Mouse (Mus musculus): ENCODE data around the gene Ntan1.
"Not testable (repeated sequence)": the region's sequence is repeated elsewhere in the genome, so short reads cannot be mapped to it uniquely, and the experiment has no call there.

Gene Ntan1

DNA sequence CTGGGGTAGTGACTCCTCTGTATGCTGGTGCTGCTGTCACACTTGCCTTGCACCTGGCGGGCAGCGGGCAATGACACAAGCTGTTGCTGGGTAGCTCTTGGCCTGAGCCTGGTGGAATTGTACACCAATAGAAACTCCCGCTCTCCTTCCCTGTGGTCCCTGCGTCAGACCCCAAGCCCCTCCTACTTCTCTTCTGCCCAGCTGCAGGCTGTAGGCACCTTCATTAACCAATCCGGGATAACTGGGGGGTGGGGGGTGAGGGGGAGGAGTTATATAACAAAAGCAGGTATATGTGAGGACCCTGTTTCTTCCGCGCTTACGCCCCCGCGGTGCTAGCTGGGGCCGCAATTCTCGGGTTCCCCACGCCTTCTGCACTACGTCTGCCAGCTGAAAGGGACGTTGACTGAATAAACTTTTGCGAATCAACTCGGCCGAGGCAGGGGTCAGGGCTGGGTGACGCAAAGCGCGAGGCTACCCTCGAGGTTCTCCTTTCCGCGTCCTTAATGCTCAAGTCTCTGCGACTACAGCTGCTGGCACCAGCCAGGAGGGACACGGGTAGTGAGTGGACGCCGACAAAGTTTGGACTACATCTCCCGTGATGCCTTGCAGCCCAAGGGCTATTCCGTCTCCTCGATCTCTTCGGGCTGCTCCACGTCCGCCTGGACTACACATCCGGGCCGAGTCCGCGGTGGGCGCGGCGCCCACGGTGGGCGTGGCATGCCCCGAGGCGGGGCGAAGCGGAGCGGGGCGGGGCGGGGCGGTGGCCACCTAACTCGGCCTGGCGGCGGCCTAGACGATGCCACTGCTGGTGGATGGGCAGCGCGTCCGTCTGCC lies at the start of gene Ntan1:
Ntan1 (plus strand) TSS at position 286 of the 834 bp plus-strand sequence.
- DNase-seq (ENCODE audit: low read depth, low spot score) = peak; percentile 92

DNA sequence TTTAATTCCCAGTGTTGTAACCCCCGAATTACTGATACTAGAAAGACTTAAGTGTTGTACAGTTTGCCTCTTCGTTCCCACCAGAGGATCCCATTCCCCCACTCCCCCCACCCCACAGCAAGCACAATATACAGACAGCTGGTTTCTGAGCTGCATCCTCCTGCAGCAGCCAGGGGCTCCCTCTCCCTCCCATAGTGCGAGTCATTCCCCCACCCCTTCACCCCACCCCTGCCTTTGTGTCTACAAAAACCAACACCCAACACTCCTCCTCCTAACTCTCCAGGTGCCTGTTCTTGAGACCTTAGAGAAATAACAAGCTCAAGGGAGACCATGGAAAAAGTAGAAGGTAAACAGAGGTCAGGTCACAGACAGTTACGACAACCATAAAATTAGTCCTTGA lies 47.0 kb upstream of the Ntan1 start:
- not testable (repeated sequence) for DNase-seq (ENCODE audit: low read depth, low spot score)

DNA sequence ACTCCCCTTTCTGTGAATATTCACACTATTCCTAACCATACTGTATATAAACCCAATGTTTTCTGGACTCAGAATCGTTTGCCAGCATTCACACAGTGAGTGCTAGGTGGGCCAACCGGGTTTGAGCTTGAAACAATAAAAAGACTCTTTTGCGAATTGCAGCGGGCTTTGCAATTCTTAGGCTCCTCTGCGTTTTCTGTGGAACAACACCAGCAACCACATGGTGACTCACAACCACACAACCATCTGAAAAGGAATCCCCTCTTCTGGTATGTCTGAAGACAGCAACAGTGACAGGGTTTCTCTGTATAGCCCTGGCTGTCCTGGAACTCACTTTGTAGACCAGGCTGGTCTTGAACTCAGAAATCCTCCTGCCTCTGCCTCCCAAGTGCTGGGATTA lies 46.6 kb upstream of the Ntan1 start:
- DNase-seq (ENCODE audit: low read depth, low spot score) = not testable (repeated sequence)

DNA sequence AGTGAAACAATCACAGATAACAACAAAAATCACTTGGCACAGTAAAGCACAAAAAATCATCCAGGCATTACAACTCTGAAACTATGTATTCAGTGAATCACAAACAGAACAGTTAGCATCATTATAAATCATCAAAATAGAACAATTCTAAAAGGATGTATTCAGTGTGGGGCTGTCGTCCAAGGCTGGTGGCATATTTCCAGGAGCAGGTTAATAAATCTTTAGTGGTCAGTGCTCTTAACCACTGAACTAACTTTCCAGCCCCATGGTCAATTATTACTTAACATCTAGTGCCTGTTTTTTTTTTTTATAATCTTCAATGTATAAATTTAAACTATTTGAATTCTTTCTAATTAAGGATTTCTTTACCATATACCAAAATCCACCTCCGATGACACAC lies 44.6 kb upstream of the Ntan1 start:
- DNase-seq (ENCODE audit: low read depth, low spot score) = not testable (repeated sequence)

DNA sequence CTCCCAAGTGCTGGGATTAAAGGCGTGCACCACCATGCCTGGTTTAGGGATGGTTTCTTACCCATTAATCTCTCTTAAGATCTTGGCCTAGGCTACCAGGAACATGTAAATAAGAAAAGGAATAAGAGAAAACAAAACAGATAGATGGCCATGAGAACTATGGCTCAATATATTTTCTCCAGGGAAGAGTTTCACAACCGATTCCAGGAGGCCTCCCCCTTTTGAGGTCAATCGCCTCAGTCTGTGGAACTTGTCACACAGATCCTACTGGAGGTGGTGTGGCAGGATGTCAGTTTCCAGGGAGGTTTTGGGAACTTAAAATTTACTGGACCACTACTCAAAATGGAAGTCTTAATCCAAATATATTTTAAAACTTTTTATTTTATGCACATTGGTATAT lies 44.0 kb upstream of the Ntan1 start:
- not testable (repeated sequence) for DNase-seq (ENCODE audit: low read depth, low spot score)

GRCm38 (mm10) chr16:13780353-13781036 lies 38.1 kb upstream of the Ntan1 start, which contains the start of gene Rrn3:
Rrn3 (plus strand) TSS chr16:13780708.
- peak; percentile 79 for DNase-seq (ENCODE audit: low read depth, low spot score)

- no peak for DNase-seq (ENCODE audit: low read depth, low spot score)
Measured at GRCm38 (mm10) chr16:13781216-13781615, 37.4 kb upstream of the Ntan1 start.

- no peak for DNase-seq (ENCODE audit: low read depth, low spot score)
Measured at GRCm38 (mm10) chr16:13785932-13786331, 32.7 kb upstream of the Ntan1 start.

DNA sequence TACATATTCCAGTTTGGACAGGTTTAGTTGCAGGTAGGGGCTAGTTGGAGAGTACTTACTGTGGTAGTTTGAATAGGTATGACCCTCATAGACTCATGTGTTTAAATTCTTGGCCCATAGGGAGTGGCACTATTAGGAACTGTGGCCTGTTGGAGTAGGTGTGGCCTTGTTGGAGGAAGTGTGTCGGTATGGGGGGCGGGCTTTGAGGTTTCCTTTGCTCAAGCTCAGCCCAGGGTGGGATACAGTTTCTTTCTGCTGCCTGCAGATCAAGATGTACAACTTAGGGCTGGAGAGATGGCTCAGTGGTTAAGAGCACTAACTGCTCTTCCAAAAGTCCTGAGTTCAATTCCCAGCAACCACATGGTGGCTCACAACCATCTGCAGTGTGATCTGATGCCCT lies 25.2 kb upstream of the Ntan1 start:
- DNase-seq (ENCODE audit: low read depth, low spot score) = not testable (repeated sequence)

GRCm38 (mm10) chr16:13796746-13797175 lies 21.9 kb upstream of the Ntan1 start:
- no peak for DNase-seq (ENCODE audit: low read depth, low spot score)

DNA sequence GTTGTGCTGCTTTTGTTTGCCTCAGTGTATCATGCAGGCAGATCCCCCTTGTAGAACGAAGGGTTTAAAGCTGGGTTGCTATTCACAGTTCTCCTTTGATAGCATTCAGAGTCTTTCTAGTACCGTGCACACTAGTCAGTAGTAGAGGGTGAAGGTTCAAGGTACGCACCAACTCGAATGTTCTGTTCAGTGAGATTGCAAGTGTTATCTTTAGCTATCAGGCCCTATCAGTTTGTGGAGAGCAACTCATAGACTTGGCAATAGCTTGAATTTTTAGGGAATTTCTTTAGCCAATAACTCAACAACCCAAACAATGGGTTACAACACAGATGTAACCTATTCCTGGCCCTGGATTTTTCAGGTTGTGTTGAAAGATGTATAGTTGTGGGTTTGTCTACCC lies 17.4 kb upstream of the Ntan1 start:
- no peak for DNase-seq (ENCODE audit: low read depth, low spot score)

DNA sequence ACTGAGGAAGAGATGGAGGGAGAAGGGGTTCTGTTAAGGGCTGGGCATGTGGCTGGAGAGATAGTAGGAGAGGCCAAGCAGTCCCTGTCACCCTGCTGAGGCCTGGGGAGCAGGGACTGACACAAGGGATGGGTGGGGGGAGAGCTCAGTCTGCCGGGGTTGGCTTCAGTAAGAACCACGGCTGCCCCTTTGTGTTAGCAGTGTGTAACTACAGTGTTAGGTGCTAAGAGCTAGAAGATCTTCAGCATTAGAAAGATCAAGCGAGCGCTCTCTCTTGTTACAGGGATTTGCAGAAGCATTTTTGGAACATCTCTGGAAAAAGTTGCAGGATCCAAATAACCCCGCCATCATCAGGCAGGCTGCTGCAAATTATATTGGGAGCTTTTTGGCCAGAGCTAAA lies 14.0 kb upstream of the Ntan1 start:
- no peak for DNase-seq (ENCODE audit: low read depth, low spot score)

GRCm38 (mm10) chr16:13807616-13808015 lies 11.0 kb upstream of the Ntan1 start:
- DNase-seq (ENCODE audit: low read depth, low spot score) = no peak

GRCm38 (mm10) chr16:13808410-13808809 lies 10.2 kb upstream of the Ntan1 start:
- no peak for DNase-seq (ENCODE audit: low read depth, low spot score)

DNA sequence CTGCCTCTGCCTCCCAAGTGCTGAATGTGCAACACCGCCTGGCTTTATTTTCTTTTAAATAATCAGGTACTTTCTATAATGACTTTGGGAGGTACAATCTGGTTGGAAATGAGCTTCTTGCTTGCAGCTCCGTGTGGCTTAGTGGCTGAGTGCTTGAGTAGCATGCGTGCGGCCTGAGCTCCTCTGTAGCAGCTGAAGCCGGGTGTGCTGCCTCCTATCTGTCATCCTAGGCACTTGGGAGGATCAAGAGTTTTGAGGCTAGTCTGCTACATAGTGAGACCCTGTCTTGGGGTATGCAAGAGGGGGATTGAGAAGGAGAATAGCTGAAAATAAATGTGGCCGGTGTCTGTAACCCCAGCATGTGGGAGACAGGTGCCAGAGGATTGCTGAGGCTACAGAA lies 6.5 kb upstream of the Ntan1 start:
- DNase-seq (ENCODE audit: low read depth, low spot score) = no peak

DNA sequence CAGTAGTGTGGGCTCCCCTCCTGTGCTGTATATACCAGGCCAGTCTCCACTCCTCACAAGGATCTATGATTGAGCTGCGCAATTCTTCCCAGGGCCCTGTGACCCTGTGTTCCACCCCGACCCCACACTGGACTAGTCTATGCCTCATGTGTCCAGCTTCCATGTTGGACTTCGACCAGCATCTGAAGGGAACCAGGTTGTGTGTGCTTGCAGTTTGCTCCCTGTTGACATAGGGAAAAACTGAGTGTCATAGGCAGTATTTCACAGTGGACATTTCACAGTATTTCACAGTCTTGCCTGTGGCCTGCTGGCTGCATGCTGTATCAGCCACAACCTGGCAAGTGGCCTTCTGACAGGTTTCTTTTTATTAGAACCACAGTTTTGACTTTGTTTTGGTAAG lies 5.4 kb upstream of the Ntan1 start:
- no peak for DNase-seq (ENCODE audit: low read depth, low spot score)

DNA sequence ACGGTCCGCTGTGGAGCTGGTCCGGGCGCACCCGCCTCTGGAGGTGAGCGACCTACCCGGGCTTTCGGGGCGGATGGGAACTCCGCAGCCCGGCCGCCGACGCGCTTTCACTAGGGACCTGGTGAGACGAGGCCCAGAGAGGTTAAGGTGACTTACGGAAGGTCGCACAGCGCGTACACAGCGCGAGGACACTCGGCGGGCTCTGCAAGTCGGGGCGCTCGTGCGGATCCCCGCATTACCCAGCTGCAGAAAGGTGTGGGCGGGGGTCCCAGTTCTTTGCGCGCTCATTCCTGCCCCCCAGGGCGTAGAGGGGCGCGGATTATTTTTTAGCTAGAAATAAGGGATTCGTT lies 724 bp downstream of the Ntan1 start:
- no peak for DNase-seq (ENCODE audit: low read depth, low spot score)

DNA sequence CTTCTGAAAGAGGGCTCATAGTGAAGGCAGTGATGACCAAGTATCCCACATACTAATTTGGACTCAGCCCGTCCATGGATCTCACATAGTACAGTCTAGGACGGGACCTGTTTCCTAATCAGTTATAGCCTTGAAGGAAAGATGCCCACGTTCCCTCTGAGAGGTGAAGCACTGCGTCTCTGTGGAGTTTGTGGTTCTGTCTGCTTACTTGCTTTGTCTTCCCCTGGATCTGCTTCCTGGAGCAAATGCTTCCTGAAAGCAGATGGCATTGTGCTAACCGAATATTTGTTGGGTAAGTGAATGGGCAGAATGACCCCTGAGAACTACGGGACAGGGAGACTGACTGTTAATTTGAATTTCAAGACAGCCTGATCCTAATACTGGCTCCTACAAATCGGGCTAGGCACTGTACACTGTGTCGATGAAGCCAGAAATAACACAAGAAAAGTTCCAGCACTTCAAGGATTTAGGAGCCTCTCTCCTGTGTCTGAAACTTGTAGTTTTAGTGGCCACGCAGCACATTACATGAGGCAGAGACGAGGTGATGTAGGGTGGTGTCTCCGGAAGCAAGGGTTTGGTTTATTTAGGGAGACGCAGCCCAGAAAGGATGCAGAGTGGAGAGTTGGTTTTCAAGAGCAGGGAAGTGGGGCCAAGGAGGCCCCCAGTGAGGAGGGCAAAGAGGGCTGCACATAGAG lies 1.3 kb downstream of the Ntan1 start:
- DNase-seq (ENCODE audit: low read depth, low spot score) = no peak

- DNase-seq (ENCODE audit: low read depth, low spot score) = no peak
Measured at GRCm38 (mm10) chr16:13820771-13821170, 2.1 kb downstream of the Ntan1 start.

- no peak for DNase-seq (ENCODE audit: low read depth, low spot score)
Measured at GRCm38 (mm10) chr16:13825781-13826490, 7.3 kb downstream of the Ntan1 start.

DNA sequence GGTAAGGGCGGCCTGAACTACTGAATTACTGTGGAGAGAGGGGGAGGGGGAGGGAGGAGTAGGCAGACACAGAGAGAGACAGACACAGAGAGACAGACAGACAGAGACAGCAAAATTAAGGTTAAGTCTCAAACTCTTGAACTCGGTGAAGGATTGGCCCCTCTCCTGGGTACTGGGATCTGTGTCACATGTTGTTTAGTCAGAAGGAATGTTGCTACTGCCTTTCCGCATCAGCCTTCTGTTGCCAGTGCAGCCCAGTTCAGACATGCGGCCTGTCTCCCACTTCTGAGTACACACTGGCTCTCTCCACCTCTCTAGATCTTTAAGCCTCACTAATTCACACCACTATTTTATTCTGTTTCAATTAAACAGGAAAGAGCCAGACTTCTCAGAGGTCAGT lies 7.9 kb downstream of the Ntan1 start:
- DNase-seq (ENCODE audit: low read depth, low spot score) = no peak

DNA sequence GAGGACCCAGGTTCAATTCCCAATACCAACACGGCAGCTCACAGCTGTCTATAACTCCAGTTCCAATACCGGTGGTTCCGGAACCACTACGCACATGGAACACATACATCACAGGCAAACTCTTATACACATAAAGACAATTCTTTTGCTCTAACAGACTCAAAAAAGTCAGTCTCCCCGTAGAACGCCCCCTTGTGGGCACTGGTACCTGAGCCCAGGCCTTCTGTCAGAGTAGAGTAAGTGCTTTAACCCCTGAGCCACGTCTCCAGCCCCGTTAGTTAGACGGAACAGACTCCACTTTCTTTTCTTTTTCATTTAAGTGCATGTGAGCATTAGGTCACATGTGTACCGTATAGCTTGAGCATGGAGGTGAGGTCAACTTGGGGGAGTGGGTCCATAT lies 11.8 kb downstream of the Ntan1 start:
- no peak for DNase-seq (ENCODE audit: low read depth, low spot score)
